Mouse (Mus musculus): ENCODE measurements at regions not wholly inside any gene's neighbourhood (a gene's known extent, or its start where the extent isn't known, plus 50 kb on each side); places are given as distances from the start of the nearest gene placed in this dataset.
A peak's percentile ranks its signal among the peaks of the same experiment; 100 is the strongest.
"Not testable (repeated sequence)": the region's sequence is repeated elsewhere in the genome, so short reads cannot be mapped to it uniquely, and the experiment has no call there.

DNA sequence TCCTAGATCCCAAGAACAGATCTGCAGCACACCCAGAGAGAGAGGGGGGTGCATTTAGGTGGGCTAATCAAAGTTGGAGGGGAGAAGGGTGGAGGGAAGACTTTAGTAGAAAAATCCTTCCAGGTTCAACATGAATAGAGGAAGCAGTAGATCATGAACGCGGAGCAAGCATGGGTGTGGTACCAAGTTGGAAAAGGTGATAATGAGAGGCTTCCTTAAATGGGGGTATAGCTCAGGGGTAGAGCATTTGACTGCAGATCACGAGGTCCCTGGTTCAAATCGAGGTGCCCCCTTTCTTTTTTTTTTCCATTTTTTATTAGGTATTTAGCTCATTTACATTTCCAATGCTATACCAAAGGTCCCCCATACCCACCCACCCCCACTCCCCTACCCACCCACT, 54.0 kb upstream of the Krba1 start:
- not testable (repeated sequence) for H3K27ac ChIP-seq (replicated peaks; ENCODE audit: low read depth, low read length); H3K4me3 ChIP-seq (ENCODE audit: low read depth, low read length)
- WGBS = 94% methylated on average over 4 of the region's 4 CpGs

DNA sequence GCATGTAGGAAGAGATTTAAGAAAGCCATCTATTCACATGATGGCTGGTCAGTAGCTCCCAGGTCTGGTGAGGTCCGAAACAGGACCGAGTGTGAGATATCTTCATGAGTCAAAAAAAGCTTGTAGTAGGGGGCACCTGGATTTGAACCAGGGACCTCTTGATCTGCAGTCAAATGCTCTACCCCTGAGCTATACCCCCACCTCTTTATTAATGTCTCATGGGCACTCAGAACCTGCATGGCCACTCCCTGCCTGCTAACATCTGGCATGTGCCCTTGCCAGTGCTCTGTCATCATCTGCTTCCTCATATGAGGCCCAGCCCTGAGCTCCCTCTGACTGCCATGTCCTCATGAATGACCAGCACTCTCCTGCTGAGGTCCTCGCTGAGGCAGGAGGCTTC, 58.4 kb upstream of the Krba1 start:
- not testable (repeated sequence) for H3K9me3 ChIP-seq (ENCODE audit: control insufficient read depth, low read length); H3K9ac ChIP-seq (ENCODE audit: low read length); H3K27me3 ChIP-seq (ENCODE audit: control insufficient read depth, insufficient read depth, low read length); H3K4me1 ChIP-seq (ENCODE audit: control insufficient read depth, insufficient read depth, low read length); H3K27ac ChIP-seq (replicated peaks; ENCODE audit: low read depth, low read length); ATAC-seq (ENCODE audit: insufficient number of reproducible peaks, low FRiP score, low TSS enrichment, low read depth); H3K4me3 ChIP-seq (ENCODE audit: low read depth, low read length); H3K4me2 ChIP-seq (ENCODE audit: low read depth, severe bottlenecking); H3K36me3 ChIP-seq (ENCODE audit: control insufficient read depth, insufficient read depth, low read length); DNase-seq (ENCODE audit: low spot score)
- 82% methylated on average over 3 of the region's 3 CpGs for WGBS

More for the DNA sequence above, 54.0 kb upstream of the Krba1 start:
- not testable (repeated sequence) for H3K4me1 ChIP-seq (ENCODE audit: control insufficient read depth, insufficient read depth, low read length); DNase-seq (ENCODE audit: low spot score); H3K27me3 ChIP-seq (ENCODE audit: control insufficient read depth, insufficient read depth, low read length); H3K4me2 ChIP-seq (ENCODE audit: low read depth, severe bottlenecking); ATAC-seq (ENCODE audit: insufficient number of reproducible peaks, low FRiP score, low TSS enrichment, low read depth); H3K9ac ChIP-seq (ENCODE audit: low read length); H3K9me3 ChIP-seq (ENCODE audit: control insufficient read depth, low read length); H3K36me3 ChIP-seq (ENCODE audit: control insufficient read depth, insufficient read depth, low read length)

DNA sequence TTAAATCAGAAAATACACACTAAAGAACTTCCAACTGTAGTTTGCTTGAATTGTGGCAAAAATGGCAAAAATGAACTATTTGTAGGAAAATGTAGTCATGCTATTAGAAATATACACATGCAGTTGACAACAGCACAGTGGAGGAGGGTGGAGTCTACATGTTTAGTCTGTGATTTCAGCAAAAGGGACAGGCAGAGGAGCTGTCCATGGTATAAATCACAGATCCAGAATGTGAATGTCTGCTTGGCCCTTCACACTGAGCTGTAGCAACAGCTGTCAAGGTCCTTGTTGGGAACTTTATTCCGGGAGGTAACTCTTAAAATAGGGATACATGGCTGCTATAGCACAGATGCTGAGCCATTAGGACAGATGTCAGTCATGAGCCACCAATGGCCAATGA, 107.4 kb upstream of the Krba1 start:
- WGBS = 90% methylated on average over 1 of the region's 1 CpGs
- no peaks in the 10 kb centered on the region for H3K27me3 ChIP-seq (ENCODE audit: control insufficient read depth, insufficient read depth, low read length)
- no peaks in the 10 kb centered on the region for H3K4me1 ChIP-seq (ENCODE audit: control insufficient read depth, insufficient read depth, low read length)
- H3K4me3 ChIP-seq (ENCODE audit: low read depth, low read length) = no peak overlapping the region
- no peak overlapping the region for H3K9ac ChIP-seq (ENCODE audit: low read length)
- H3K9me3 ChIP-seq (ENCODE audit: control insufficient read depth, low read length) = no peaks in the 10 kb centered on the region
- no peaks in the 10 kb centered on the region for H3K36me3 ChIP-seq (ENCODE audit: control insufficient read depth, insufficient read depth, low read length)
- ATAC-seq (ENCODE audit: insufficient number of reproducible peaks, low FRiP score, low TSS enrichment, low read depth) (no peak), DNase-seq (ENCODE audit: low spot score) (peak; percentile 29)
- no peak overlapping the region for H3K27ac ChIP-seq (replicated peaks; ENCODE audit: low read depth, low read length)
- H3K4me2 ChIP-seq (ENCODE audit: low read depth, severe bottlenecking) = no peak overlapping the region

DNA sequence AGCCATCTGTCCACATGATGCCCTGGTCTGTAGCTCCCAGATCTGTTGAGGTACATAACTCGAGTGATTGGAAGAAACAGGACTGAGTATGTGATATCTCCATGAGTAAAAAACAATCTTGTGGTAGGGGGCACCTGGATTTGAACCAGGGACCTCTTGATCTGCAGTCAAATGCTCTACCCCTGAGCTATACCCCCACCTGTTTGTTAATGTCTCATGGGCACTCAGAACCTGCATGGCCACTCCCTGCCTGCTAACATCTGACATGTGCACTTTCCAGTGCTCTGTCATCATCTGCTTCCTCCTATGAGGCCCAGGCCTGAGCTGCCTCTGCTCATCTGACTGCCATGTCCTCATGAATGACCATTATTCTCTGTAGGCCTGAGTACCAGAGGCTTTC, 115.7 kb upstream of the Krba1 start:
- H3K27me3 ChIP-seq (ENCODE audit: control insufficient read depth, insufficient read depth, low read length); H3K4me3 ChIP-seq (ENCODE audit: low read depth, low read length): not testable (repeated sequence)
- WGBS = 79% methylated on average over 1 of the region's 1 CpGs

DNA sequence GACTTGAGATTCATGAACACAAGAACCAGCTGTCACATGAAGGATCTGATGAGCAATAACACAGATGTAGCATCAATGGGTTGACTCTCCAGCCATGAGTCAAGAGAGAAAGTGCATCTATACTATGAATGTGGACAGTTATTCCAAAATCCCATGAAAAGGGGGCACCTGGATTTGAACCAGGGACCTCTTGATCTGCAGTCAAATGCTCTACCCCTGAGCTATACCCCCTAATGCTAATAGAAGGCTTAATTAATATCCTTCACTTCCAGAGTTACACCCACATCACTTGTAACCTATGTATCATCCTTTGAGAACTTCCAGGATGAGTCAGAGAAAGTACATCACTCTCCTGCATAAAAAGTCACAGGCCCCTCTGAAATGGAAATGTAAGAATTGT, 133.8 kb upstream of the Krba1 start:
- not testable (repeated sequence) for H3K4me2 ChIP-seq (ENCODE audit: low read depth, severe bottlenecking); H3K9ac ChIP-seq (ENCODE audit: low read length); ATAC-seq (ENCODE audit: insufficient number of reproducible peaks, low FRiP score, low TSS enrichment, low read depth)

More for the DNA sequence above, 115.7 kb upstream of the Krba1 start:
- H3K27ac ChIP-seq (replicated peaks; ENCODE audit: low read depth, low read length); H3K9ac ChIP-seq (ENCODE audit: low read length); H3K36me3 ChIP-seq (ENCODE audit: control insufficient read depth, insufficient read depth, low read length); ATAC-seq (ENCODE audit: insufficient number of reproducible peaks, low FRiP score, low TSS enrichment, low read depth); H3K4me2 ChIP-seq (ENCODE audit: low read depth, severe bottlenecking); H3K9me3 ChIP-seq (ENCODE audit: control insufficient read depth, low read length); DNase-seq (ENCODE audit: low spot score); H3K4me1 ChIP-seq (ENCODE audit: control insufficient read depth, insufficient read depth, low read length): not testable (repeated sequence)

DNA sequence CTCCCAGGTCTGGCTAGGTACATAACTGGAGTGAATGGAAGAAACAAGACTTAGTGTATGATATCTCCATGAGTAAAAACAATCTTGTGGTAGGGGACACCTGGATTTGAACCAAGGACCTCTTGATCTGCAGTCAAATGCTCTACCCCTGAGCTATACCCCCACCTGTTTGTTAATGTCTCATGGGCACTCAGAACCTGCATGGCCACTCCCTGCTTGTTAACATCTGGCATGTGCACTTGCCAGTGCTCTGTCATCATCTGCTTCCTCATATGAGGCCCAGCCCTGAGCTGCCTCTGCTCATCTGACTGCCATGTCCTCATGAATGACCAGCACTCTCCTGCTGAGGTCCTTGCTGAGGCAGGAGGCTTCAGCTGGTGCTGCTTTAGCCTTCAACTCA, 142.4 kb upstream of the Krba1 start:
- DNase-seq (ENCODE audit: low spot score); H3K4me2 ChIP-seq (ENCODE audit: low read depth, severe bottlenecking); H3K9ac ChIP-seq (ENCODE audit: low read length); H3K27me3 ChIP-seq (ENCODE audit: control insufficient read depth, insufficient read depth, low read length); H3K36me3 ChIP-seq (ENCODE audit: control insufficient read depth, insufficient read depth, low read length); ATAC-seq (ENCODE audit: insufficient number of reproducible peaks, low FRiP score, low TSS enrichment, low read depth); H3K9me3 ChIP-seq (ENCODE audit: control insufficient read depth, low read length); H3K4me1 ChIP-seq (ENCODE audit: control insufficient read depth, insufficient read depth, low read length); H3K27ac ChIP-seq (replicated peaks; ENCODE audit: low read depth, low read length); H3K4me3 ChIP-seq (ENCODE audit: low read depth, low read length): not testable (repeated sequence)

More for the DNA sequence above, 133.8 kb upstream of the Krba1 start:
- not testable (repeated sequence) for H3K36me3 ChIP-seq (ENCODE audit: control insufficient read depth, insufficient read depth, low read length); H3K4me1 ChIP-seq (ENCODE audit: control insufficient read depth, insufficient read depth, low read length); H3K27ac ChIP-seq (replicated peaks; ENCODE audit: low read depth, low read length); H3K27me3 ChIP-seq (ENCODE audit: control insufficient read depth, insufficient read depth, low read length); H3K9me3 ChIP-seq (ENCODE audit: control insufficient read depth, low read length); DNase-seq (ENCODE audit: low spot score); H3K4me3 ChIP-seq (ENCODE audit: low read depth, low read length)

DNA sequence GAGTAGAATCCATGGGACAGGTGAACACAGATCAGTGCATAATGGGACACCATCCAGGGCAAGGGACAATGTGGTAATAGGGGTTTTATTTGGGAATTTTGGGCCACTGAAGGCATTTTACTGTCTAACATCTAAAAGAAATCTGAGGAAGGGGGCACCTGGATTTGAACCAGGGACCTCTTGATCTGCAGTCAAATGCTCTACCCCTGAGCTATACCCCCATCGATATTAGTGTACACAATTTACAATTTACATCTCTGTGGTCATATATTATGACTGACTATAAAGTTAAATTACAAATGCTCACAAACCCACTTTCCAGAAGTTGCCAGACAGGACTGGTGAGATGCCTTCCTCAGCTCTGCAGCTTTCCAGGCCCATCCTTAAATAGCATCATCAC, 143.4 kb upstream of the Krba1 start:
- Histone ChIP-seq H3K27ac (replicated peaks; ENCODE audit: low read depth, low read length) (no peak overlapping the region), H3K36me3 (ENCODE audit: control insufficient read depth, insufficient read depth, low read length) (no peaks in the 10 kb centered on the region)
- no peak for DNase-seq (ENCODE audit: low spot score)

DNA sequence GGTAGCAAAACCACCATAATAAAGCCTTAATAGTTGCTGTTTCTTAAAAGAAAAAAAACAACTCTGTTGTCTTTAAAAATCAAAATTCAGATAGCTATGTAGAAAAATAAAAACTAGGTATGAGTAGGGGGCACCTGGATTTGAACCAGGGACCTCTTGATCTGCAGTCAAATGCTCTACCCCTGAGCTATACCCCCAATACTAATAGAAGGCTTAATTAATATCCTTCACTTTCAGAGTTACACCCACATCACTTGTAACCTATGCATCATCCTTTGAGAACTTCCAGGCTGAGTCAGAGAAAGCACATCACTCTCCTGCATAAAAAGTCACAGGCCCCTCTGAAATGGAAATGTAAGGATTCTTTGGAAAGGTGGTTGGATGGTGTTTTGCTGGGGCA, 151.2 kb upstream of the Krba1 start:
- not testable (repeated sequence) for ATAC-seq (ENCODE audit: insufficient number of reproducible peaks, low FRiP score, low TSS enrichment, low read depth); DNase-seq (ENCODE audit: low spot score); H3K9me3 ChIP-seq (ENCODE audit: control insufficient read depth, low read length); H3K4me2 ChIP-seq (ENCODE audit: low read depth, severe bottlenecking); H3K27me3 ChIP-seq (ENCODE audit: control insufficient read depth, insufficient read depth, low read length); H3K4me3 ChIP-seq (ENCODE audit: low read depth, low read length); H3K36me3 ChIP-seq (ENCODE audit: control insufficient read depth, insufficient read depth, low read length); H3K4me1 ChIP-seq (ENCODE audit: control insufficient read depth, insufficient read depth, low read length); H3K9ac ChIP-seq (ENCODE audit: low read length); H3K27ac ChIP-seq (replicated peaks; ENCODE audit: low read depth, low read length)

More for the DNA sequence above, 143.4 kb upstream of the Krba1 start:
- Histone ChIP-seq H3K4me2 (ENCODE audit: low read depth, severe bottlenecking) (no peak overlapping the region), H3K9me3 (ENCODE audit: control insufficient read depth, low read length) (no peaks in the 10 kb centered on the region), H3K4me3 (ENCODE audit: low read depth, low read length) (no peak overlapping the region), H3K4me1 (ENCODE audit: control insufficient read depth, insufficient read depth, low read length) (no peaks in the 10 kb centered on the region), H3K27me3 (ENCODE audit: control insufficient read depth, insufficient read depth, low read length) (no peaks in the 10 kb centered on the region), H3K9ac (ENCODE audit: low read length) (no peak overlapping the region)
- ATAC-seq (ENCODE audit: insufficient number of reproducible peaks, low FRiP score, low TSS enrichment, low read depth) = no peak
- 80% methylated on average over 1 of the region's 1 CpGs for WGBS

DNA sequence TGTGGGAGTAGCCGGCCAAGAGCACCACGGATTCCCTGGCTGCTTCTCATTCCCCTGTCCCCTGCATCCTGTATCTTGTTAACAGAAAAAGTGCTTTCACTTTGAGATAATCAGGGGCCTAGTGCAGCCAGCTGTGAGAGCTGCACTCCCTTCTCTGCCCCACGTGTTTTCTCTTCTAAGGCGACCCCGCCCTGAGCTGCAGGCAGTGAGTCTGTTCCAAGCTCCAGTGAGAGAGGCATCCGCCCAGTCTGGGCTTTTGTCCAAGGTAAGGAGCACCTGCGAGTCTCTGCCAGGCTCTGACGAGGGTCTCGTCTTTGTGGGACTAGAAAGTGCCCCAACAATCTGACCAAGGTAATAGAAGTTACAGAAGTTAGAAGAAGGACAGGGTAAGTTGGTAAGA, 141.0 kb upstream of the Zfp746 start:
- no peaks in the 10 kb centered on the region for H3K9me3 ChIP-seq (ENCODE audit: control insufficient read depth, low read length)
- H3K27me3 ChIP-seq (ENCODE audit: control insufficient read depth, insufficient read depth, low read length) = no peaks in the 10 kb centered on the region
- H3K27ac ChIP-seq (replicated peaks; ENCODE audit: low read depth, low read length) = no peak overlapping the region
- no peaks in the 10 kb centered on the region for H3K4me1 ChIP-seq (ENCODE audit: control insufficient read depth, insufficient read depth, low read length)
- 71% methylated on average over 9 of the region's 9 CpGs for WGBS
- ATAC-seq (ENCODE audit: insufficient number of reproducible peaks, low FRiP score, low TSS enrichment, low read depth) (no peak), DNase-seq (ENCODE audit: low spot score) (no peak)
- H3K9ac ChIP-seq (ENCODE audit: low read length) = no peak overlapping the region
- H3K4me2 ChIP-seq (ENCODE audit: low read depth, severe bottlenecking) = no peak overlapping the region
- H3K4me3 ChIP-seq (ENCODE audit: low read depth, low read length) = no peak overlapping the region
- H3K36me3 ChIP-seq (ENCODE audit: control insufficient read depth, insufficient read depth, low read length) = no peaks in the 10 kb centered on the region
